Mouse (Mus musculus) lung, postnatal 36 days (tissue): Measurements from ENCODE around the gene Aldh1l1.
A peak's percentile ranks its signal among the peaks of the same experiment; 100 is the strongest.

Experiments used
- DNase-seq: peaks from one replicate; pipeline ENCODE4 v3.0.0; 2022; ENCODE audit warnings: mixed read lengths

Aldh1l1 gene

DNA sequence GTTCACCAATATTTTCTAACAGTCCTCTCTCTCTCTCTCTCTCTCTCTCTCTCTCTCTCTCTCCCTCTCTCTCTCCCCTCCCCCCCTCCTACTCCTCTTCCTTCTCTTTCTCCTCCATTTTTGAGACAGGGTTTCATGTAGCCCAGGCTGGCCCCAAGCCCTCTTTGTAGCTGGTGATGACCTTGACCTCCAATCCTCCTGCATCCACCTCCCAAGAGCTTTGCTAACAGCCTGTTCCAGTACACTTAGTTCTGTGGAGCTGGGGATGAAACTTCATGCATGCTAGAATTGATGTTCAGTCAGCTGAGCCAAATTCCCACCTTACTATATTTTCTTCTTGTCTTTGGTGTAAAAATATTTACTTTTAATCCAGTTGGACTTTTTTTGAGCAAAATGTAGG is 67.0 kb downstream of the Aldh1l1 start:
- no peak for DNase-seq

- DNase-seq: no peak
Observed at GRCm38 (mm10) chr6:90553682-90554081, 67.5 kb downstream of the Aldh1l1 start.

DNA sequence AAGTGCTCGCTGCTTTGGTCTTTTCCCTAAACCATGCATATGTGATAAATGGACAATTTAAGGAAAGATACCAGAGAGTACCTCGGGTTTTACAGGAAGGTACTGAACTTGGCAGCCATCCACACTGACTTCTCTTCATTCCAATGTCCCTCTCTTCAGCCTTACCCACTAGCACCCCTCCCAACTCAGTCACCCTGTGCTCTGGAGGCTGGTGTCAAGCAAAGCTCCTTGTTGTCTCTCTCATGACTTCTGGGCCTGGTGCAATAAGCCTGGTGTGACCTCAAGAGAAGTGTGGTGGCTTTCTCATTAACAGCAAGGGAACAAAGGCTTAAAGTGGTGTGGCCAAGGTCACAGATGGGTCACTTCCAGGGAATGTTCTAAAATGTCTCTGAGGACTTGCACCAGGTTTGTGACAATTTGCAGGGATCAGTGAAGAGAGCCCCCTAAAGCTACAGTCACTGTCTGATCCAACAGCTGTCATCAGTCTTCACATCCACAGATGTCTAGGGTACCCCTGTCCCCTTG is 70.4 kb downstream of the Aldh1l1 start:
- DNase-seq: peak; percentile 14

- DNase-seq: peak; percentile 17
Observed at GRCm38 (mm10) chr6:90557077-90557476, 70.8 kb downstream of the Aldh1l1 start.

GRCm38 (mm10) chr6:90557829-90558693 is 71.8 kb downstream of the Aldh1l1 start:
- DNase-seq: peak; percentile 53

DNA sequence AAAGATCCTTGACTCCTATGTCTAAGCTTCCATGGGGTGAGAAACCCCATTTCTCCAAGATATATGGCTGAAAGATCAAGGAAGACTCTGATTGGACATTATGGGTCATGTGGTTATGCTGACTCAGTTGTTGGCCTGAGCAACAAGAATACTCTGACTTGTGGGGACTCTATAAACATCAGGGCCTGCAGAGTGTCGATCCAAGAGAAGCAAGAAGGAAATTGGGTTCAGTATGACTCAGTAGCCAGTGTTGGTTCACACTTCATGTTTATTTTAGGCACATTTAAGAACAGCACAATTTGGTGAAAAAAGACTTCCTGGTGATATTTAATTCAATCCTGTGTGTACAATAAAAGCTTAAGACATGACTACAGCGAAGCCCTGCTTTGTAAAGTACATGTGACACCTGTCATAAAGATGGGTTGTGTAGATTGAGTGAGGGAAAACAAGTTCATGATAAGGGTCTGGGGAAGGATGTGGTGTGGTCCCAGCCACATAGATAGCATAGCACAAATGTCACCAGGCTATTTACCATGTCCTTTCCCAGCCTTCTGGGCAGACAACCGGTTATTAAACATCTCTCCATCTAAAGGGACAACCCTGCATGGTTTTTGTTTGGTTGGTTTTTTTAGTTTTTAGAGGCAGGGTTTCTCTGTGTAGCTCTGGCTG is 74.3 kb downstream of the Aldh1l1 start:
- peak; percentile 15 for DNase-seq

- peak; percentile 47 for DNase-seq
Observed at GRCm38 (mm10) chr6:90561234-90561781, 75.1 kb downstream of the Aldh1l1 start.

DNA sequence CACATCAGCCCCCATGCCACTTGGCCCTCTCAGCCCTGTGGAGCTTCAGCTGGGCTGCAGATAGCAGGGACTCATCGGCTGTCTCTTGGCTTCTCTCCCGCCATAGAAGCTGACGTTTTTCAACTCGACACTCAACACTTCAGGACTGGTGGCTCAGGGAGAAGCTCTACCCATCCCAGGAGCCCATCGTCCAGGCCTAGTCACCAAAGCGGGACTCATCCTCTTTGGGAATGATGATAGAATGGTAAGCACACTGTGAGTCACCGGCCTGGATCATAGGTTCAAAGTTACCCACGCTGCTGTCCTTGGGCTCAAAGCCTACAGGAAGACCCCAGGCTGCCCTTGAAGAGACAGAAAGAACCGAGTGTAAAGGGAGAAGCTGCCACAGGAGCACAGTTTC is 78.0 kb downstream of the Aldh1l1 start:
- no peak for DNase-seq

GRCm38 (mm10) chr6:90565357-90566215 is 79.4 kb downstream of the Aldh1l1 start:
- DNase-seq: no peak

DNA sequence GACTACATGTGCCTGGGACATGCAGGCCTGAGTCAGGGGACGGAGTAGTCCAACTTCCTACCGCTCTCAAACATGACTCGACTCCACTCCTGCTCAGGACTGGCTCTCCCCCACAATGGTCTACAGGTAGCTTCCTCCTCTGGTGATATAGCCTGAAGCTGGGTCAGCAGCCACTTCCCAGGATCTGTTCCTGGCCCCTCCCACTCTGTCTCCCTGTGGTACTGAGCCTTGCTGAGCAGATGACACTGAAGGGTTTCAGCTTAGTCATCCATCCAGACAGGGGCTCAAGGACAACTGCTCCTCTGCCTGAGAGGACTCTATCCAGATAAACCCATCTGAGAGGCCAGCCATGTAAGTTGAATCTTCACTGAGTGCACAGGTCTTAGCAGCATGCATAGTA is 81.3 kb downstream of the Aldh1l1 start:
- no peak for DNase-seq

- DNase-seq: no peak
Observed at GRCm38 (mm10) chr6:90567928-90568327, 81.7 kb downstream of the Aldh1l1 start.

DNA sequence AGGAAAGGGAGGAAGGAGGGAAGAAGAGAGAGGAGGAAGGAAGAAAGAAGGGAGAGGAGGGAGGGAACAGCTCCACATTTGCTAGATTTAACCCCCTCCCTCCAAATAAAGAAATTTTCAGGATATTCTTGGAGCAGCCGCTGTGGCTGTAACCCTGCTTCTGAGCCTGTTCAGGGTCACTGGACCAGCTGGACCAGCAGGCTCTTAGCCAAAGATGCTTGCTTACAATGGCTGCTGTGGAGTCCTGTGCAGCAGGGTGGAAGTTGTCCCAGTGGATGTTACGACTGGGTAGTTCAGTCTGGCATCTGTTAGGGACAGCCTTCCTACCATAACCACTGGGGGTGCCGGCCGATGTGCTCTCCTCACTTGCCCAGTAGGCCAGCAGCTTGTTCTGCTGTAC is 82.5 kb downstream of the Aldh1l1 start:
- DNase-seq: no peak

DNA sequence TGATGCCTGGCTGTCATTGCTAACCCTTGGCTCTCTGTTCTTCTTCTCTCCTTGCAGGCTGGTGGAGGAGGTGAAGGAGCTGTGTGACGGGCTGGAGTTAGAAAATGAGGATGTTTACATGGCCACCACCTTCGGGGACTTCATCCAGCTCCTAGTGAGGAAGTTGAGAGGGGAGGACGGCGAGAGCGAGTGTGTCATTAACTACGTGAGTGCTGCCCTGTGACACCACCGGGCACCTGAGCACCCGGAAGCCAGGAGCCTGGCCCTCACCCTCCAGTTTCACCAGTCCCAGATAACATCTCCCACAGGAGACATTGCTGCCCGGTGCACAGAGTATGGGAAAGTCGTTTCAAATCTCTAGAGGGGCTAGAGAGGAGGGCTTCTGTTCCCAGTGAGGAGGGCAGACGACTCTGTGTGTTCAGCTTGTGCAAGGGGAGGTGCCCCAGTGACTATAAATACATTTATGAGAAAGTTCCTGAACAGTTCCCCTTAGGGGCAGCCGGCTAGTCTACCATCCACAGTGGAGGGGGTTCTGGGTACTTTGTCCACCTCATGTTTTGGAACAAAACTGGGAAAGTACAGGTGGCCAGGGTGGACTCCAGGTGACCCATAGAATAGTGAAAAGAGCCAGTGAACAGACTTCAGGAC is 83.6 kb downstream of the Aldh1l1 start:
- DNase-seq: no peak

- no peak for DNase-seq
Observed at GRCm38 (mm10) chr6:90570392-90570791, 84.2 kb downstream of the Aldh1l1 start.

- DNase-seq: peak; percentile 87
Observed at GRCm38 (mm10) chr6:90575261-90575715, 89.1 kb downstream of the Aldh1l1 start.

DNA sequence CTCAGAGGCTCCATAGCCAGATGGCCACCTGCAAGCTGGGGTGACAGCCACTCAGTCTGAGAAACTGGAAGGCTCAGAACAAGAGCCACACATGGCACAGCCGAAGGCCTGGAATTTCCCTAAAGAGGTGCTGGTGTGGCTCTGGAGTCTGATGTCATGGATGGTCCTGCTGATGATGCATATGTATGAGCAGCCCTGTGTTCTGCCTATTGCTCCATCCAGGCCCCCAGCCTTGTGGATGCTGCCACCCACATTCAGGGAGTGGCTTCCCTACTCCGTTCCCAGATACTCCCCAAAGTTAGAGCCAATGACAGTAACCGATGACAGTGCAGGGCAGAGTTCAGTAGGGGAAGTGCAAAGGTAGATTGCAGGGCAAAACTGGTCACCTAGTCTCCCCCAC is 91.9 kb downstream of the Aldh1l1 start:
- DNase-seq: no peak

GRCm38 (mm10) chr6:90582331-90582730 is 96.1 kb downstream of the Aldh1l1 start:
- no peak for DNase-seq

DNA sequence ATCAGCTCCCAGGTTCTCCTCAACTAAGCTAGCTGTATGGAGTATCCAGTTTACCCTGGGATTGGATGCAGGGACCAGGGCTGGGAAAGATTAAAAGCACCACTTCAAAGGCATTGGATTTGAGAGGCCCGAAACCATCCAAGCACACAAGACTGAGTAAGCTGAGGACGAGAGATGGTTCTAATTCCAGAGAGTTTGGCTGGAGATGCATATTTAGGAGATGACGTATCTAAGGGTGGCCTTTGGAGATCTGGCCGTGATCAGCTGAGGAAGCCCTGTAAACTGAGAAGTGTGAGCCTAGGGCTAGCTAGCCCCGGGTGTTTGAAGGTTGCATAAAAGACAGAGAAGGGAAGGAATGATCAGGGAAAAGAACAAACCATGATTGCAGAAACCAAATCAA is 101.9 kb downstream of the Aldh1l1 start:
- peak; percentile 15 for DNase-seq

DNA sequence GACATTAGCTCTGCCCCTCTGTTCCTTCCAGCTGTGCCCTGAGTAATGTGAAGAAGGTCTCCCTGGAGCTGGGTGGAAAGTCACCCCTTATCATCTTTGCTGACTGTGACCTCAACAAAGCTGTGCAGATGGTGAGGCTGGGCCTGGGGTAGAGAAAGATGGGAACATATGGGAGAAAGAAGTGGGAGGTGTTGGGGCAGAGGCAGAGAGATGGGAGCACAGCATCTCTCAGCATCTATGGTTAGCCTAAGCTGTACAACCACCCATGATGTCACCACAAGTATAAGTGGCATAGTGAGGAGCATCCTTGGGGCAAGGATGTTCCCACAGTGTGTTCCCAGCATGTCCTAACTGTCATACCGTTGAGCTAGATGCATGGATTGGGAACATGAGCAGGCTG is 104.5 kb downstream of the Aldh1l1 start:
- no peak for DNase-seq

DNA sequence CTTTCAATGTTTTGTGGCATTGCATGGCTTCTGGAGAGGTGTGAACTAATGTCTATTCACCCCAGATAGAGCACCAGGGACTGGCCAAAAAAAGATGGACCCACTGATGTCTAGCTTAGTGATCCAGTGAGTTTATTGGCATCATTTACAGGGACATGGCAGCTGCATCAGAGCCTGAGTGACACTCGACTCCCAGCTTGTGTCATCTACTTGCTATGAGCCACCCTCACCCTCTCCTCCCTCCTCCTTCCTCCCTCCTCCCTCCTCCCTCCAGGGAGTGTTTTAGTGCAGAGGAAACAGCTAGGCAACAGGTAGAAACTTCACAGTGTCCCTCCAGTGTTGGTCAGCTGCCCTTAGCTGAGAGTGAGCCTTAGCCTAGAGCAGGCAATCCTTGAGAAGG is 108.7 kb downstream of the Aldh1l1 start:
- no peak for DNase-seq

- DNase-seq: no peak
Observed at GRCm38 (mm10) chr6:90597060-90597459, 110.8 kb downstream of the Aldh1l1 start.

DNA sequence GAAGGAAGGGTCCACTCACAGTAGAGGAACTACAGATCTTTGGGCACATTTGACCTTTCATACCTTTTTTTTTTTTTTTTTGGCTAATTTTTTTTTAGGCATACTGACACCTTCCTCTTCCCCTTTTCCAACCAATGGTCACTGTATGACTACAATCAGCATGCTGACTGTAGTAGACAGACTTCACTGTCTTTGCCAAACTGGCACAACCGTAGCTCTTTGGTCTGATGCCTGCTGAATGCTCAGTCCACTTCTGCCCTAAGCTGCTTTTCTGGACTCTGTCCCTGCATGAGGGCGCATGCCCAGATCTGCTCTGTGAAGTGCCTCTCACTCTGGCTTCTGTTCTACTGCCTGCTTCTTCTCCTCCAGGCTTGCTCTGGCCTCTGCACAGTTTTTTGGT is 111.4 kb downstream of the Aldh1l1 start:
- no peak for DNase-seq
